Mouse (Mus musculus): ENCODE results near the gene Arhgdib. TPM values are rescaled to one million over a fixed set of nuclear protein-coding genes. Genes with fewer than 3 reads are reported as not detected.

Gene Arhgdib
- 966 and 1,117 TPM in 2 replicates for polyA plus RNA-seq (2015; fragmentation: Nextera tagmentation; extraction: Ambion mirVana)

- DNase-seq (ENCODE audit: low spot score), result peak; percentile 79
Observed at GRCm38 (mm10) chr6:136941051-136942021, at the start of gene Arhgdib. Gene Arhgdib (minus strand): TSS chr6:136941899.

- no peak for DNase-seq (ENCODE audit: low spot score)
Observed at GRCm38 (mm10) chr6:136990557-136990956, 48.9 kb upstream of the Arhgdib start.

GRCm38 (mm10) chr6:136989824-136990497 lies 48.3 kb upstream of the Arhgdib start:
- DNase-seq (ENCODE audit: low spot score), result no peak

- no peak for DNase-seq (ENCODE audit: low spot score)
Observed at GRCm38 (mm10) chr6:136988536-136989060, 46.9 kb upstream of the Arhgdib start.

GRCm38 (mm10) chr6:136986718-136987117 lies 45.0 kb upstream of the Arhgdib start:
- DNase-seq (ENCODE audit: low spot score), result no peak

- no peak for DNase-seq (ENCODE audit: low spot score)
Observed at GRCm38 (mm10) chr6:136986019-136986418, 44.3 kb upstream of the Arhgdib start.

- DNase-seq (ENCODE audit: low spot score), result no peak
Observed at GRCm38 (mm10) chr6:136983201-136983600, 41.5 kb upstream of the Arhgdib start.

GRCm38 (mm10) chr6:136982581-136982980 lies 40.9 kb upstream of the Arhgdib start:
- no peak for DNase-seq (ENCODE audit: low spot score)

GRCm38 (mm10) chr6:136980331-136980746 lies 38.6 kb upstream of the Arhgdib start:
- peak; percentile 77 for DNase-seq (ENCODE audit: low spot score)

GRCm38 (mm10) chr6:136979274-136980082 lies 37.8 kb upstream of the Arhgdib start:
- DNase-seq (ENCODE audit: low spot score), result peak; percentile 39

GRCm38 (mm10) chr6:136968877-136969276 lies 27.2 kb upstream of the Arhgdib start:
- peak; percentile 50 for DNase-seq (ENCODE audit: low spot score)

GRCm38 (mm10) chr6:136967466-136967865 lies 25.8 kb upstream of the Arhgdib start:
- DNase-seq (ENCODE audit: low spot score), result peak; percentile 40

GRCm38 (mm10) chr6:136965912-136966311 lies 24.2 kb upstream of the Arhgdib start:
- DNase-seq (ENCODE audit: low spot score), result no peak

- peak; percentile 69 for DNase-seq (ENCODE audit: low spot score)
Observed at GRCm38 (mm10) chr6:136964609-136965510, 23.2 kb upstream of the Arhgdib start.

GRCm38 (mm10) chr6:136962957-136963356 lies 21.3 kb upstream of the Arhgdib start:
- DNase-seq (ENCODE audit: low spot score), result no peak

- DNase-seq (ENCODE audit: low spot score), result no peak
Observed at GRCm38 (mm10) chr6:136959131-136959530, 17.4 kb upstream of the Arhgdib start.

- no peak for DNase-seq (ENCODE audit: low spot score)
Observed at GRCm38 (mm10) chr6:136957062-136957461, 15.4 kb upstream of the Arhgdib start.

- no peak for DNase-seq (ENCODE audit: low spot score)
Observed at GRCm38 (mm10) chr6:136955240-136955639, 13.5 kb upstream of the Arhgdib start.

- DNase-seq (ENCODE audit: low spot score), result no peak
Observed at GRCm38 (mm10) chr6:136954715-136955114, 13.0 kb upstream of the Arhgdib start.

GRCm38 (mm10) chr6:136954192-136954591 lies 12.5 kb upstream of the Arhgdib start:
- DNase-seq (ENCODE audit: low spot score), result no peak

All from thymus, postnatal 0 days (tissue).